Mouse (Mus musculus): ENCODE measurements around the gene Arih2. TPM values are rescaled to one million over a fixed set of nuclear protein-coding genes. Genes with fewer than 3 reads are reported as not detected.
A peak's percentile ranks its signal among the peaks of the same experiment; 100 is the strongest.
"Not testable (repeated sequence)": the region's sequence is repeated elsewhere in the genome, so short reads cannot be mapped to it uniquely, and the experiment has no call there.

Gene Arih2
- polyA plus RNA-seq, 1 experiment from 2014 or later, result 40.8 TPM

DNA sequence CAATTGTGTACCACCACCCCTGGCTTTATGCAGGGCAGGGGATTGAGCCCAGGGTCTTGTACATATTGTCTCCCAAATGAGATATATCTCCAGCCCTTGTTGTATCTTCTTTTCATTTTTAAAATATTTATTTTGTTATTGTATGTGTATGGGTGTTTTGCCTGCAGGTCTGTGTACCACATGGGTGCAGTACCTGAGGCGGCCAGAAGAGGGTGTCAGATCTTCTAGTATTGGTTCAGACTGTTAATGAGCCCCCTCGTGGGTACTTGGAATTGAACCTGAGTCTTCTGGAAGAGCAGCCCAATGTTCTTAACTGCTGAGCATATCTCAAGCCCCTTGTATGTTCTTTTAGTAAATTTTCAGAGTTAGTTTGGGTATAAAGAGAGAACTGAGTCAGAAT, 24.0 kb upstream of the Arih2 start:
- no peak overlapping the region for H3K27ac ChIP-seq
- H3K79me2 ChIP-seq (ENCODE audit: inconsistent target), result no peaks in the 10 kb centered on the region
- H3K4me3 ChIP-seq (ENCODE audit: inconsistent target), result no peak overlapping the region
- peaks cover 13% of the 10 kb centered on the region; the same call in 1 of the 2 replicates for H3K36me3 ChIP-seq (ENCODE audit: inconsistent target)
- WGBS (ENCODE audit: missing documents), result 72% methylated on average over 2 of the region's 2 CpGs

DNA sequence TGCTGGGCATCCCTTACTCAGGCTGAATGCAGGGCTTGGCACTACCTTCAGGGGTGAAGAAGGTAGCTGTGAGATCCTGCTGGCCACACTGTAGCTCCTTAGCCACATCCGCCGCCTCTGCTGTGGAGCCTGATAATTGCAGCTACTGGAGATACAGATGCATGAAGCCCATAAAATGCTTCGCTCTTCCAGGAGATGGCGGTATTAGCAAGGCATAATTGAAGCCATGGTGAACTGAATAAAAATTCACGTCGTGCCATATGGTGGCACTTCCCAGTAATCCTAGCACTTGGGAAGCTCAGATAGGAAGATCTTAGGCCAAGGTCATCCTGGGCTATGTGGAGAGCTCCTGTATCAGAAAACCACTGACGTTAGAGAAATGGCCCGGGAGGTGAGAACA, 20.7 kb upstream of the Arih2 start:
- no peak overlapping the region for H3K27ac ChIP-seq
- H3K36me3 ChIP-seq (ENCODE audit: inconsistent target), result peaks cover 11% of the 10 kb centered on the region; the same call in 1 of the 2 replicates
- no peak overlapping the region for H3K4me3 ChIP-seq (ENCODE audit: inconsistent target)
- WGBS (ENCODE audit: missing documents), result 93% methylated on average over 8 of the region's 8 CpGs
- no peaks in the 10 kb centered on the region for H3K79me2 ChIP-seq (ENCODE audit: inconsistent target)

DNA sequence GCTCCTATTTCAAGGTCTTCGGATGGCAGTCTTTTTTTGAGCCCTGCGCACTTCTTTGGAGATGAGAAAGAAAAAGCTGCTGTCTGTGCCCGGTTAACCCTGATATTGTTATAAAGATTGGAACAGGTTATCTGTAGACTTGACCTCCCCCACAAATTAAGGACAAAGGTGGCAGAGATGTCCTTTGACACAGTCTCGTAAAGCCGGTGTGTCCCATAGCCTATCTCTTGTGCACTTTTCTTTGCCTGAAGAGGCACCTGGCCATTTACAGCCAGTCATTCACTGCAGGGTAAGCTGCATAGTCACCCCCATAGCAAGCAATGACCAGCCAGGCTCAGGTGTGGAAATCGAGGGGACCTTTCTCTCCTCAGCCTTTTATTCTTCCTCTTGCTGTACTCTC, 13.5 kb upstream of the Arih2 start:
- no peaks in the 10 kb centered on the region for H3K36me3 ChIP-seq (ENCODE audit: inconsistent target)
- H3K4me3 ChIP-seq (ENCODE audit: inconsistent target), result peak overlapping the region; percentile 53
- 40% methylated on average over 6 of the region's 6 CpGs for WGBS (ENCODE audit: missing documents)
- H3K27ac ChIP-seq, result no peak overlapping the region
- H3K79me2 ChIP-seq (ENCODE audit: inconsistent target), result no peaks in the 10 kb centered on the region

DNA sequence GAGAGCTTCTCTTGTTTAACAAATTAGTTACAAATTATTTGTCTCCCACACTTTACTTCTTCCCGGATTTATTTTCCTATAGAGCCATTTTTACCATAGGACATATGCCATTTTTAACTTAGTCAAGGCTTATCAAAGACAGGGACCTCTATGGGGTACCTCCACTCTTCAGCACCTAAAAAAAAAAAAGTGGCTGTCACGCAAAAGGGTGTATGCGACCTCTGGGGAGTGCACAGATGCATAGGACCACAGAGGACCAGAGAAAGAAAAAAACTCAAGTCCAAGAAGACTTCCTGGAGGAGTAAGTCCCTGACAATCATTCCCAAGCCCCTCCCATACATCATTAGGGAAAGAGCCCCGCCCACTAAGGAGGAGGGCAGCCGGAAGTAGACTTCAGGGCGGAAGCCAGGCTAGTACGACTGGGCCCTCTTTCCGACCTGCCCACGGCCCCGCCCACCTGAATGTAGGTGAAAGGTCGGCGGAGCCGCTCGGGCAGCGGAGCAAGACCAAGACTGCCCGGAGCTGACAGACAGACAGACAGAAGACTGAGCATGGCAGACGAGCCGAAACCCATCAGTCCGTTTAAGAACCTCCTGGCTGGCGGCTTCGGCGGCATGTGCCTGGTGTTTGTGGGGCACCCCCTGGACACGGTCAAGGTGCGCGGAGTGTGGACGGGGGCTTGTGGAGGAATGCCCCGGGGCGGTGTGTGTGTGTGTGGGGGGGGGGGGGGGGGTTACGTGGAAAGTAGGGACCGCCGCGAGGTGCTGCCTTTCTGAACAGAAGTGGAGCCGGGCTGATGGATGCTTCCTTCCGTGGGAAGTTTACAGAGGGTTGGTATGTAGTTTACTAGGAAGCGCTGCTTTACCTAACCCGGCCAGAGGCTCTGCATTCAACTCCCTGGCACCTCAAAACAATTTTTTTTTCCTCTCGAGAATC, 12.8 kb upstream of the Arih2 start, which contains the start of gene Slc25a20:
Gene Slc25a20 (plus strand): TSS at position 412 of the 936 bp plus-strand sequence.
- 6% methylated on average over 37 of the region's 37 CpGs for WGBS (ENCODE audit: missing documents)
- no peaks in the 10 kb centered on the region for H3K79me2 ChIP-seq (ENCODE audit: inconsistent target)
- H3K36me3 ChIP-seq (ENCODE audit: inconsistent target), result no peaks in the 10 kb centered on the region
- peak within 1 kb of the TSS; percentile 53 for H3K4me3 ChIP-seq (ENCODE audit: inconsistent target)
- H3K27ac ChIP-seq, result no peak within 1 kb of the TSS

DNA sequence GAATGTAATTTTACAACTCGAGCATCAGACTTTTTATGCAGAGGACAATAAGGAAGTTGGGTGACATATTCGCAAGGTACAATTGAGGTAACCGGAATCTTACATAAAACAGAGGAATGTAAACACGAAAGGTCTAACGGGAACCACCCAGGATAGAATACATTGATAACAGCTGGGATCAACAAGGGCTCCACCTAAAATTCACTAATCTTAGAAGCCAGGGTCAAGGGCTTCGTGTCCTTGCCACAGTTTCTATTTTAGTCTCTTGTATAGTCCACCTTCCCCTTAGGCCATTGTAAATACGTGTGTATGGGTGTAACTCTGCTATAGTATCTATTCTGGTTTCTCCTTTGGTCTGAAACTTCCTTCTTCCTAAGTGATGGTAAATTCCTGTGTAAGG, 6.7 kb upstream of the Arih2 start:
- H3K27ac ChIP-seq; H3K4me3 ChIP-seq (ENCODE audit: inconsistent target); H3K79me2 ChIP-seq (ENCODE audit: inconsistent target); H3K36me3 ChIP-seq (ENCODE audit: inconsistent target): not testable (repeated sequence)
- WGBS (ENCODE audit: missing documents), result 84% methylated on average over 5 of the region's 7 CpGs

DNA sequence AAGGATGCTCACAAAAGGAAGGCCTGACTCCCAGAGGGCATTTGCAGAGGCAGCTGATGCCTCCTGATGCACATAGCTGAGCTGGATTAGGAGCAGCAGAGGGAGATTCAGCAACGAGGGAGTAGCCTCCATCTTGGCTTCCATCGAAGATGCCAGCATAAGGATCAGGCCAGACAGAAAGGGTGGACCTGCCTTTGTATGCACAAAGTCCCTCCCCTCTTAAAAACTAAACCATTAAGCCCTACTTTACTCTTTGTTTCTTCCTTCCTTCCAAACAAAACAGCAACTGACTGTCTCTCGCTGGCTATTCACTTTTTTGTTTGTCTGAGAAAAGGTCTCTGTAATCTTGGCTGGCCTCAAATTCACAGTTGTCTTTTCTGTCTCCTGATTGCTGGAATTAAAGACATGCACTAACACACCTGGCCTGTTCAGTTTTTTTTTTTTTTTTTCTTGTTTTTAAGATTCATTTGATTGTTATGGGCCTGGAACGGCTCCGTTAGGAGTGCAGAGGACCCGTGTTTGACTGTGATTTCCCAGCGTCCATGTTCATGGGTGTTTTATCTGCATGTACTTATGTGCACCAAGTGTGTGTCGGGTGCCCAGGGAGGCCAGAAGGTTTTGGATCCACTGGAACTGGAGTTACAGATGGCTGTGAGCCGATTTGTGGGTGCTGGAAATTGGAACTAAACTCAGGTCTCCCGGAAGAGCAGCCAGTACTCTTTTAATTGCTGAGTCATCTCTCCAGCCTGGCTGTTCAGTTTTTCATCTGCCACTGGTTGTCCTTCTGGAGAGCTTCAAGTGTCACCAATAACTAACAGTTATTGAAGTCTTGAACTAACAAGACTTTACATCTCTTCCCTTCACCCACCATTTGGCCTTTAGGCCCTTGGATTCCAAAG, 5.6 kb upstream of the Arih2 start:
- H3K27ac ChIP-seq, result no peak overlapping the region
- H3K79me2 ChIP-seq (ENCODE audit: inconsistent target), result no peaks in the 10 kb centered on the region
- H3K36me3 ChIP-seq (ENCODE audit: inconsistent target), result no peaks in the 10 kb centered on the region
- H3K4me3 ChIP-seq (ENCODE audit: inconsistent target), result no peak overlapping the region
- 75% methylated on average over 10 of the region's 10 CpGs for WGBS (ENCODE audit: missing documents)

DNA sequence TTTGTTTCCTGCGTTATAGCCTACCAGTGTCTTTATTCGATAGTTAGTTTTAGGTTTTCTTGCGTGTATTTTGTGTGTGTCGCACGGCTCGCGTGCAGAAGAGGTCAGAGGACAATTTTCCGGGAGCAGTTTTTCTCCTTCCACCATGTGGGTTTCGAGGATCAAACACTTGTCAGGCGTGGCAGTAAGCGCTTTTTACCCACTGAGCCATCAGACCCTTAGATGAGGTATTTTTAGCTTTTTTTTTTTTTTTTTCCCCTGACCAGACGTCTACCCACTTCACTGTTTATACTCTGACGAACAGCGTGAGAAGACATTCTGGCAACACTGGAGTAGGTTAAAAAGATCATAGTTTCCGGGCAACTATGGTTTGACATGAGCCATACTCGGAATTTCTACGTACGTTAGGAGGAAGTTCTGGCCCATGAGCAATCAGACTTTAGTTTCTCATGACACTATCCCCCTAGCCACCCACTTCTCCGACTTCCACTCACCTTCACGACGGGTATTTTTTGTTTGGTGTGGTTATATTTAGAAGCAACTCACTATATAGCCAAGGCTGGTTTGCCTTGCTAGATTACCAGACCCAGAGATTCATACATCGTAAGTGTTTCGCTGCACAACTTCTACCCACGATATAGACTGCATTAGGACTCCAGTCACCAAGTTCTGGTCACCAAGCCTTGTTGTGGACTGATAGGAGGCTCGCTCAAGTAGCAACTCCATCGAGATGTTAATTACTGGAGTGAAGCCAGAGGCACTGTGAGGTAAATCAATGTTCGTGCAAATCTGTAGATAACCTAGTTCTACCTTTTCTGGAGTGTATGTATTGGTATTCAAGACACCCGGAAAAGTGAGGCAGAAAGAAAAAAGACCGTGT, 615 bp upstream of the Arih2 start:
- Histone ChIP-seq H3K36me3 (ENCODE audit: inconsistent target) (no peaks in the 10 kb centered on the region), H3K4me3 (ENCODE audit: inconsistent target) (peak overlapping the region; percentile 45), H3K79me2 (ENCODE audit: inconsistent target) (peaks cover 38% of the 10 kb centered on the region), H3K27ac (peak overlapping the region; percentile 83)
- WGBS (ENCODE audit: missing documents), result 19% methylated on average over 29 of the region's 29 CpGs

DNA sequence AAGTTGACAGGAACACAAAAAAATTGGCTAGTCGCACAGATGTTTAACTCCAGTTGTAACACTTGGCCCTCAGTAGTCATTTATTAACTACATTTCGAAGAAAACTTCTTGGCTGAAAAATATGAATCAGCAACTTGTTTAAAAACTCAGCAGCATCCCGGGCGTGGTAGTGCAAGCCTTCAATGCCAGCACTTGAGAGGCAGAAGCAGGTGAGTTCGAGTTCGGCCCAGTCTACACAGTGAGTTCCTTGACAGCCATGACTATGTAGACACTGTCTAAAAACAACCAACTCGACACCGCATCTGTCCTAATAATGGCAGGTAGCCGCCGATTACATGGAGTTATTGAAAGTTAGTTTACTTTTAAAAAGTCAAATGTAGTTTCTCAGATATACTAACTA, 1.0 kb downstream of the Arih2 start:
- H3K4me3 ChIP-seq (ENCODE audit: inconsistent target), result peak overlapping the region; percentile 52
- WGBS (ENCODE audit: missing documents), result 20% methylated on average over 10 of the region's 10 CpGs
- no peaks in the 10 kb centered on the region for H3K36me3 ChIP-seq (ENCODE audit: inconsistent target)
- peak overlapping the region; percentile 35 for H3K27ac ChIP-seq
- peaks cover 54% of the 10 kb centered on the region for H3K79me2 ChIP-seq (ENCODE audit: inconsistent target)

DNA sequence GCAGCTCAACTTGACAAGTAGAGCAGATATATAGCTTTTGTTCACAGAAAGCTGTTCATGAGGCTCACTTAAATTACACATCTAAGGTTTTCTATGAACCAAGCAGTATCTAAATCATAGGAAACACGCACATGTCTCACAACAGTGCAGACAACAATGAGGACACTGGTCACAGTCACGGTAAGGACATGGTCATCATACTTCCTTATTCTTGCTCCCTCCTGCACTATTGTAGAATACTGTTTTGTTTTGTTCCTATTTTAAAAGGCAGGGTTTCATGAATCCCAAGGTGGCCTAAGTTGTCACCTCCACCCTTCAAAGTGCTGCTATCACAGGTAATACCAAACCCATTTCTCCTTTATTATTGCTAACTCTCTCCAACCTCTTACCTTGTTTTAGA, 9.4 kb downstream of the Arih2 start:
- H3K4me3 ChIP-seq (ENCODE audit: inconsistent target), result no peak overlapping the region
- no peak overlapping the region for H3K27ac ChIP-seq
- peaks cover 99% of the 10 kb centered on the region for H3K79me2 ChIP-seq (ENCODE audit: inconsistent target)
- H3K36me3 ChIP-seq (ENCODE audit: inconsistent target), result peaks cover 17% of the 10 kb centered on the region
- WGBS (ENCODE audit: missing documents), result 38% methylated on average over 2 of the region's 2 CpGs

DNA sequence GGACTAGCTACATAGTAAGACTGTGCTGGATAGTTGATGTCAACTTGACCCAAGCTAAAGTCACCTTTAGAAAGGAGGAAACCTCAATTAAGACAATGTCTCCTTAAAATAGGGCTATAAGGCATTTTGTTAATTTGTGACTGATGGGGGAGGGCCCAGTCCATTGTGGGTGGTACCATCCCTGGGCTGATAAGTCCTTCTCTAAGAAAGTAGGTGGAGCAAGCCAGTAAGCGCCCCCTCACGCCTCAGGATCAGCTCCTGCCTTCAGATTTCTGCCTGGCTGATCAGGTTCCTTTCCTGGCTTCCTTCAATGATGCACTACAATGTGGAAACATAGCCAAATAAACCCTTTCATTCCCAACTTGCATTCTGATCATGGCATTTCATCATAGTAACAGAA, 13.8 kb downstream of the Arih2 start:
- peaks cover 7% of the 10 kb centered on the region for H3K36me3 ChIP-seq (ENCODE audit: inconsistent target)

DNA sequence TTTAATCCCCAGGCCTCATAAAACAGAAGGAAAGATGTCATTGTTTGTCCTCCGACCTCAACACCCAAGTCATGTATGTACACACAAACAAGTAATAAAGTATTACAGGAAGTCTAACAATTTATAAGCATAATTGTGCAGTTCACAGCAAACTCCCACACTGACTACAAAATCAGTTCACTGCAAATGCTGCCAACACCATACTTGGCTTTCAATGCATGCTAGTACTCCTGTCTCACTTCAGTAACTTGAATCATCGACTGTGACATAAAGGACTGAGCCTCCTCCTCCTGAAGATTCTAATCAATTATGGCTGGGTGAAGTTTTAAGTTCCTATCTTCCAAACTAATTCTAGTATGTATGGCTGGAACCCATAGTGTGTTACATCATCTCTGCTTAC, 15.3 kb downstream of the Arih2 start:
- H3K36me3 ChIP-seq (ENCODE audit: inconsistent target), result peaks cover 7% of the 10 kb centered on the region
- 88% methylated on average over 2 of the region's 2 CpGs for WGBS (ENCODE audit: missing documents)

More for the DNA sequence above, 13.8 kb downstream of the Arih2 start:
- no peak overlapping the region for H3K27ac ChIP-seq
- peaks cover 98% of the 10 kb centered on the region for H3K79me2 ChIP-seq (ENCODE audit: inconsistent target)
- no peak overlapping the region for H3K4me3 ChIP-seq (ENCODE audit: inconsistent target)
- WGBS (ENCODE audit: missing documents), result 87% methylated on average over 2 of the region's 2 CpGs

DNA sequence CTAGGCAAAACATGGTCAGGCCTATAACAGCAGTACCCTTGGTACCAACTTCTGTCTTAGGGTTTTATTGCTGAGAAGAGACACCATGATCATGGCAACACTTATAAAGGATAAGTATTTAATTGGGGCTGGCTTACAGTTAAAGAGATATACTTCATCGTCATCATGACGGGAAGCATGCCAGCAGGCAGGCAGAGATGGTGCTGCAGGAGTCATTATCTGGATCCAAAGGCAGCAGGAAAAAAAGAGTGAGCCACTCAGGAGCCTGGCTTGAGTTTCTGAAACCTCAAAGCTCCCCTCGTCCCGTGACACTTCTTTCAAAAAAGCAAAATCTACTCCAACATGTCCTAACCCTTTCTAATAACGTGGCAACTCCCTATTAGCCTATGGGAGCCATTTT, 16.8 kb downstream of the Arih2 start:
- 98% methylated on average over 5 of the region's 5 CpGs for WGBS (ENCODE audit: missing documents)
- peaks cover 99% of the 10 kb centered on the region for H3K79me2 ChIP-seq (ENCODE audit: inconsistent target)
- no peak overlapping the region for H3K4me3 ChIP-seq (ENCODE audit: inconsistent target)
- H3K27ac ChIP-seq, result no peak overlapping the region
- H3K36me3 ChIP-seq (ENCODE audit: inconsistent target), result peaks cover 7% of the 10 kb centered on the region

More for the DNA sequence above, 15.3 kb downstream of the Arih2 start:
- no peak overlapping the region for H3K27ac ChIP-seq
- no peak overlapping the region for H3K4me3 ChIP-seq (ENCODE audit: inconsistent target)
- peaks cover 99% of the 10 kb centered on the region for H3K79me2 ChIP-seq (ENCODE audit: inconsistent target)

DNA sequence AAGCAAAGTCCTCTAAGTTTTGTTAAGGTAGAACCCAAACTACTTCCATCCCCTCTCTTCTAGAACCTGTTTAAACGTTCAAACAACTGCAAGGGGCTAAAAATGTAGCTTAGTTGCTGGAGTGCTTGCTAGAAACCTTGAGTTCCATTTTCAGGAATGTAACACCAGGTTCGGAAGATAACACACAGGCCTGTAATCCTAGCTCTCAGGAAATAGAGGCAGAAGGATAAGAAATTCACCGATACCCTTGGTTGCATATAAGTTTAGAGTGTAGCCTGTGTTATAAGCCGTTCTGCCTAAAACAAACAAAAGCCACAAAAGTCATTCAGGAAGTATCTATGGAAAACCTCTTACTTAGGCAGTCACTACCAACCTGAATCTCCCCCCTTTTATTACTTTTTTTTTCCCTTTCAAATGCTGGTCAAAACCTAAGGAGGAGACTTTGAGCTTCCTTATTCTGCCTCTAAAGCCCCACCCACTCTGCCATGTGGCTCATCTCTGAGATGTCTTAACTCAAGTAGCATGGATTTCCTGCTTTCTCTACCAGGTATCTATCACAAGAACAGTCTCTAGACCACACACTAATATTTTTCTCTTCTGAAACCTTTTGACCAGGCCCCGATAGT, 17.4 kb downstream of the Arih2 start:
- Histone ChIP-seq H3K36me3 (ENCODE audit: inconsistent target) (peaks cover 7% of the 10 kb centered on the region; the same call in 1 of the 2 replicates), H3K4me3 (ENCODE audit: inconsistent target) (no peak overlapping the region), H3K79me2 (ENCODE audit: inconsistent target) (peaks cover 98% of the 10 kb centered on the region), H3K27ac (no peak overlapping the region)
- WGBS (ENCODE audit: missing documents), result 85% methylated on average over 4 of the region's 5 CpGs
